Mouse (Mus musculus): Measurements from ENCODE around the gene Trim40. TPM values are rescaled to one million over a fixed set of nuclear protein-coding genes. Genes with fewer than 3 reads are reported as not detected.
A peak's percentile ranks its signal among the peaks of the same experiment; 100 is the strongest.

The Trim40 gene
- polyA plus RNA-seq, 1 experiment from 2014 or later = not detected

DNA sequence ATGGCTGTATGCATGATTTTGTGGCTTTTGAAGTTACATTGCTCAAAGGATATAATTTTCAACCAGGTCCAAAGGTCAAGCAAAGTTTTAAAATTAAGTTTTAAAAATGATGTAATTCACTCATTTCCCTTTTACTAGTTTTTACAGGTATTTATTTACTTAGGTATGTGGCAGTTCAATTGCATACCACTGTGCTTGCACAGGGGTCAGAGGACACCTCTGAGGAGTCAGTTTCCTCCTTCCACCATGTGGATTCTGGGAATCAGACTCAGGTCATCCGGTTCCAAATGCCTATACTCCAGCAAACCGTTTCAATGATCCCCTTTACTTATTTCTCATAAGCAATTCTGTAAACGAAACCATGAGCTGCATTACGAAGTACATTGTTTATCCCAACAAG, 32.8 kb upstream of the Trim40 start:
- Histone ChIP-seq H3K4me3 (ENCODE audit: low read depth, low read length) (no peak overlapping the region), H3K27me3 (ENCODE audit: control insufficient read depth, insufficient read depth, low read length) (no peaks in the 10 kb centered on the region), H3K4me1 (ENCODE audit: control insufficient read depth, insufficient read depth, low read length) (no peaks in the 10 kb centered on the region), H3K9ac (ENCODE audit: low read length) (no peak overlapping the region), H3K36me3 (ENCODE audit: control insufficient read depth, insufficient read depth, low read length) (no peaks in the 10 kb centered on the region), H3K4me2 (ENCODE audit: low read depth) (no peak overlapping the region), H3K9me3 (ENCODE audit: control insufficient read depth, low read length) (no peaks in the 10 kb centered on the region), H3K27ac (ENCODE audit: low read depth, low read length) (no peak overlapping the region)
- ATAC-seq (ENCODE audit: insufficient read depth, low FRiP score, low TSS enrichment) (no peak), DNase-seq (ENCODE audit: low spot score) (no peak)
- whole genome bisulfite sequencing = 83% methylated on average over 4 of the region's 4 CpGs

DNA sequence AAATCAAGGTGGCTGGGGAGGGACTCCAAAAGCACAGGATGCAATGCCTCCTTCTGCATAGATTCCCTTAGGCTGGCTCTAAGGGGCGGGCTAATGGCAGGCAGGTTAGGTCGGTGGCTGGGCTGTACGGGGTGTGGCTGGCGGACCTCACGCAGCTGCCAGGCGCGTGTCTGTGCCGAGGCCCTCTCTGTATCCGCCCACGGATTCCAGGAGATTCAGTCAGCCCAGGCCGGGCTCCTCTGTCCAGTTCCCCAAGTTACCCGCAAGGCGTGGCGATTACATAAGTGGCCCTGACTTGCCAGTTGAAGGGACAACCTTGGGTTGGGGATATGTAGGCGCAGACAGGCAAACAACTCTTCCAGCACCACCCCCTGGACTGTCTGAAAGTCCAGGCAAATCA, 30.3 kb upstream of the Trim40 start:
- H3K27me3 ChIP-seq (ENCODE audit: control insufficient read depth, insufficient read depth, low read length) = no peaks in the 10 kb centered on the region
- no peak overlapping the region for H3K4me3 ChIP-seq (ENCODE audit: low read depth, low read length)
- no peaks in the 10 kb centered on the region for H3K4me1 ChIP-seq (ENCODE audit: control insufficient read depth, insufficient read depth, low read length)
- no peak overlapping the region for H3K9ac ChIP-seq (ENCODE audit: low read length)
- H3K9me3 ChIP-seq (ENCODE audit: control insufficient read depth, low read length) = no peaks in the 10 kb centered on the region
- no peak for ATAC-seq (ENCODE audit: insufficient read depth, low FRiP score, low TSS enrichment)
- no peak for DNase-seq (ENCODE audit: low spot score)
- no peaks in the 10 kb centered on the region for H3K36me3 ChIP-seq (ENCODE audit: control insufficient read depth, insufficient read depth, low read length)
- no peak overlapping the region for H3K4me2 ChIP-seq (ENCODE audit: low read depth)
- 48% methylated on average over 15 of the region's 15 CpGs for WGBS
- H3K27ac ChIP-seq (ENCODE audit: low read depth, low read length) = no peak overlapping the region

DNA sequence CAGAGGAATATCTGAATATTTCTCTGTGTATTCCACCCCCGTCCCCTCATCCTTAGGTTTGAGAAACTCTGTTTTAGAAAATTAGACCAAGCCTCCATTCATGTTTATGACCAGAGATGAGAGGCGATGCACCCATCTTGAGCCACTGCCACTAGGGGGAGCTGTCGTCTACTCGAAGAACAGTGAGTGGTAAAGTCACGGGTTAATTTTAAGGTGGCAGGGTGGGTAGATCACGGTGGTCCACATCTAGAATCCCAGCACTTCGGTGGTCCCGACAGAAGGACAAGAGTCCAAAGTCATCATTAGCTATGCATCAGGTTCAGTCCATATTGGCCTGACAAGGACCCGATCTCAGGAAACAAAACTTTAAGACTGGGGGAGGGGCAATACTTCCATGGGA, 25.2 kb upstream of the Trim40 start:
- 13% methylated on average over 9 of the region's 9 CpGs for WGBS
- Histone ChIP-seq H3K4me3 (ENCODE audit: low read depth, low read length) (no peak overlapping the region), H3K27me3 (ENCODE audit: control insufficient read depth, insufficient read depth, low read length) (no peaks in the 10 kb centered on the region), H3K36me3 (ENCODE audit: control insufficient read depth, insufficient read depth, low read length) (no peaks in the 10 kb centered on the region), H3K4me1 (ENCODE audit: control insufficient read depth, insufficient read depth, low read length) (no peaks in the 10 kb centered on the region), H3K27ac (ENCODE audit: low read depth, low read length) (no peak overlapping the region), H3K4me2 (ENCODE audit: low read depth) (no peak overlapping the region), H3K9ac (ENCODE audit: low read length) (no peak overlapping the region), H3K9me3 (ENCODE audit: control insufficient read depth, low read length) (no peaks in the 10 kb centered on the region)
- DNase-seq (ENCODE audit: low spot score) (peak; percentile 61), ATAC-seq (ENCODE audit: insufficient read depth, low FRiP score, low TSS enrichment) (no peak)

DNA sequence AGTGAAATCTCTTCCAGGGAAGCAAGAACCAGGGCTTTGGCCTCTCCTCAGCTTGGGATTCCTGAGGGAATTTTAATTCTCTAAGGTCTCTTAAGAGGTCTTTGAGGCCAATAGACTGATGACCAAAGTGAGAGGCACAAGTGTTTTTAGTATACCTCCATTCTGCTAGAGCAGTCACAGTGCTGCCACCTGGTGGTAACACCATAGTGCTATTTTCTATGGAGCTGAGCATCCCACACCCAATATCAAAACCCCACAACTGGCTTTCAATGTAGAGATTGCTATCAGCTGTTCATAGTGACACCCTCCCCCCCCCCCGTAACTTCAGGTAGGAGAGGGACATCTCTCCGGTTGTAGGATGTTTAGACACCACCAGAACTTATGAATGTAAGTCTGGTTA, 24.2 kb upstream of the Trim40 start:
- Histone ChIP-seq H3K9me3 (ENCODE audit: control insufficient read depth, low read length) (no peaks in the 10 kb centered on the region), H3K36me3 (ENCODE audit: control insufficient read depth, insufficient read depth, low read length) (no peaks in the 10 kb centered on the region), H3K27ac (ENCODE audit: low read depth, low read length) (no peak overlapping the region), H3K4me2 (ENCODE audit: low read depth) (no peak overlapping the region), H3K4me1 (ENCODE audit: control insufficient read depth, insufficient read depth, low read length) (no peaks in the 10 kb centered on the region), H3K27me3 (ENCODE audit: control insufficient read depth, insufficient read depth, low read length) (no peaks in the 10 kb centered on the region), H3K9ac (ENCODE audit: low read length) (no peak overlapping the region), H3K4me3 (ENCODE audit: low read depth, low read length) (no peak overlapping the region)
- WGBS = 3% methylated on average over 2 of the region's 2 CpGs
- ATAC-seq (ENCODE audit: insufficient read depth, low FRiP score, low TSS enrichment) = no peak
- peak; percentile 68 for DNase-seq (ENCODE audit: low spot score)

DNA sequence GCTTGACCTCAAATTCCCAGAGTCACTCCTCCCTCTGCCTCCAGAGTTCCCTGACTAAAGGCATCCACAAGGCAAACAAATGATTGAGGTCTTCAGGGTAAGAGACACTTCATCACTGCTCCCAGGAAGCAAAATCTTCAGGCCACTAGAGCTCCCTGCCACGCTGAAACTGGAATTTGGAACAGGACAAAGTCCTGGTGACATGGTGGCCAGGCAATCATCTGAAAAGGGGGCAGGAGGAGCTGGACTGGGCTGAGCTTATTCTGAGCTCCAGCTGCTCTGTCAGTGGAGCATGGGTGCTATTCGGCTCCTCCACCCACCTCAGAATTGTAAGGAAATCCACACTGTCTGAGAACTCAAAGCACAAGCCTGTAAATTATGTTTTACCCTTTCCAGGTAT, 22.1 kb upstream of the Trim40 start:
- Histone ChIP-seq H3K9me3 (ENCODE audit: control insufficient read depth, low read length) (no peaks in the 10 kb centered on the region), H3K27me3 (ENCODE audit: control insufficient read depth, insufficient read depth, low read length) (no peaks in the 10 kb centered on the region), H3K4me2 (ENCODE audit: low read depth) (no peak overlapping the region), H3K27ac (ENCODE audit: low read depth, low read length) (no peak overlapping the region), H3K4me1 (ENCODE audit: control insufficient read depth, insufficient read depth, low read length) (no peaks in the 10 kb centered on the region), H3K9ac (ENCODE audit: low read length) (no peak overlapping the region), H3K4me3 (ENCODE audit: low read depth, low read length) (no peak overlapping the region), H3K36me3 (ENCODE audit: control insufficient read depth, insufficient read depth, low read length) (no peaks in the 10 kb centered on the region)
- DNase-seq (ENCODE audit: low spot score) = no peak
- WGBS = 80% methylated on average over 2 of the region's 2 CpGs
- no peak for ATAC-seq (ENCODE audit: insufficient read depth, low FRiP score, low TSS enrichment)

DNA sequence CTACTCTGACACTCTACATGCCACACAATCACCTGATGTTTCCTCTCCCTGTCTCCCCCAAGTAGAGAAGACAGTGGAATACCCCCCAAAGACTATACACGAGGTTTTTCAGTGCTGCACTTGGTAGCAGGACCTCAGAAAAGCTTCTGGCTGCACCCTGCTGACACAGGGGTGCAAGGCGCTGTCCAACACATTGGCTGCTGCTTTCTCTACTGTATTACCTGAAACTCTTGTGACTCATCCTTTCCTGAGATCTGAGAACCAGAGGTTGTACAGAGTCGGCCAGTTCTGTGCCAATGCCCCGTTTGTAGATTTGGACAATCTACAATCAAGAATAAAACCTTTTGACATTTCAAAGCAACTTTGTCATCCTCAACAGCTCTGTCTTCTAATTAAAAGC, 19.9 kb upstream of the Trim40 start:
- 64% methylated on average over 4 of the region's 4 CpGs for WGBS
- H3K27ac ChIP-seq (ENCODE audit: low read depth, low read length) = no peak overlapping the region
- no peaks in the 10 kb centered on the region for H3K9me3 ChIP-seq (ENCODE audit: control insufficient read depth, low read length)
- no peaks in the 10 kb centered on the region for H3K27me3 ChIP-seq (ENCODE audit: control insufficient read depth, insufficient read depth, low read length)
- H3K4me3 ChIP-seq (ENCODE audit: low read depth, low read length) = no peak overlapping the region
- H3K36me3 ChIP-seq (ENCODE audit: control insufficient read depth, insufficient read depth, low read length) = no peaks in the 10 kb centered on the region
- DNase-seq (ENCODE audit: low spot score) (no peak), ATAC-seq (ENCODE audit: insufficient read depth, low FRiP score, low TSS enrichment) (no peak)
- no peaks in the 10 kb centered on the region for H3K4me1 ChIP-seq (ENCODE audit: control insufficient read depth, insufficient read depth, low read length)
- H3K9ac ChIP-seq (ENCODE audit: low read length) = no peak overlapping the region
- H3K4me2 ChIP-seq (ENCODE audit: low read depth) = no peak overlapping the region

DNA sequence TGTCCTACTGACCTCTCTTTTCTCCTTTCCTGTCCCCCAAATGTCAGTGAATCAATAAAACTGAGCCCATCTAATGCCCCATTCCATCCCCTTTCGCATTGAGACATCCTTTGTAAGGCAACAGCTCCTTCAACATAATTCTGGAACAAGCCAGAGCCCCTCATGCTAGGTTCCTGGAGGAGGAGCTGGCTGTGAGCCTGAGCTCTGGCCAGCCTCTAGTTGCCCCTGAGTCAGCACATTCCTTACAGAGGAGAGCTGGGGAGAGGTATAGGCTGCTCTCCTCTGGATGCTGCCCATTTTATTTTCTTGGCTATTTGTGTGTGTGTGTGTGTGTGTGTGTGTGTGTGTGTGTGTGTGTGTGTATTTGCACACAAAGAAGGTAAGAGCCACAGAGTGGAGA, 18.3 kb upstream of the Trim40 start:
- no peak for ATAC-seq (ENCODE audit: insufficient read depth, low FRiP score, low TSS enrichment)
- 50% methylated on average over 1 of the region's 1 CpGs for WGBS
- H3K27me3 ChIP-seq (ENCODE audit: control insufficient read depth, insufficient read depth, low read length) = no peaks in the 10 kb centered on the region
- H3K4me2 ChIP-seq (ENCODE audit: low read depth) = no peak overlapping the region
- H3K4me3 ChIP-seq (ENCODE audit: low read depth, low read length) = no peak overlapping the region
- H3K27ac ChIP-seq (ENCODE audit: low read depth, low read length) = no peak overlapping the region
- no peak for DNase-seq (ENCODE audit: low spot score)
- H3K36me3 ChIP-seq (ENCODE audit: control insufficient read depth, insufficient read depth, low read length) = no peaks in the 10 kb centered on the region
- no peaks in the 10 kb centered on the region for H3K4me1 ChIP-seq (ENCODE audit: control insufficient read depth, insufficient read depth, low read length)
- no peaks in the 10 kb centered on the region for H3K9me3 ChIP-seq (ENCODE audit: control insufficient read depth, low read length)
- H3K9ac ChIP-seq (ENCODE audit: low read length) = no peak overlapping the region

DNA sequence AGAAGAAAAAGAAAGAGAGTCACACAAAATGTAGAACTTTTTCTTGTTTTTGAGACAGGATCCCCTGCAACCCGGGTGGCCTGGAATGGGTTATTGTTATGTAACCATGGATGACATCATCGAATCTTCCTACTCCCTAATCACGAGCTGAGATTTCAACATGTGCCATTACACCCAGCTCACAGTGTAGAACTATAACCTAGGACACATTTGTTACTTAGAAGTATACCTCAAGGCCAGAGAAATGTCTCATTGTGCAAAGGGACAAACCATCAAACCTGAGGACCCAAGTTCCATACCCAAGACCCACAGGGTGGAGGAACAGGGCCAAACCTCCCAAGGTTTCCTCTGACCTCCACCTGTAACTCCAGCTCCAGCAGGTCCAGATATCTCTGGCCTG, 13.7 kb upstream of the Trim40 start:
- DNase-seq (ENCODE audit: low spot score) (no peak), ATAC-seq (ENCODE audit: insufficient read depth, low FRiP score, low TSS enrichment) (no peak)
- WGBS = 85% methylated on average over 3 of the region's 3 CpGs
- no peak overlapping the region for H3K4me2 ChIP-seq (ENCODE audit: low read depth)
- no peak overlapping the region for H3K4me3 ChIP-seq (ENCODE audit: low read depth, low read length)
- no peak overlapping the region for H3K27ac ChIP-seq (ENCODE audit: low read depth, low read length)
- H3K36me3 ChIP-seq (ENCODE audit: control insufficient read depth, insufficient read depth, low read length) = no peaks in the 10 kb centered on the region
- H3K27me3 ChIP-seq (ENCODE audit: control insufficient read depth, insufficient read depth, low read length) = no peaks in the 10 kb centered on the region
- no peak overlapping the region for H3K9ac ChIP-seq (ENCODE audit: low read length)
- no peaks in the 10 kb centered on the region for H3K4me1 ChIP-seq (ENCODE audit: control insufficient read depth, insufficient read depth, low read length)
- no peaks in the 10 kb centered on the region for H3K9me3 ChIP-seq (ENCODE audit: control insufficient read depth, low read length)

DNA sequence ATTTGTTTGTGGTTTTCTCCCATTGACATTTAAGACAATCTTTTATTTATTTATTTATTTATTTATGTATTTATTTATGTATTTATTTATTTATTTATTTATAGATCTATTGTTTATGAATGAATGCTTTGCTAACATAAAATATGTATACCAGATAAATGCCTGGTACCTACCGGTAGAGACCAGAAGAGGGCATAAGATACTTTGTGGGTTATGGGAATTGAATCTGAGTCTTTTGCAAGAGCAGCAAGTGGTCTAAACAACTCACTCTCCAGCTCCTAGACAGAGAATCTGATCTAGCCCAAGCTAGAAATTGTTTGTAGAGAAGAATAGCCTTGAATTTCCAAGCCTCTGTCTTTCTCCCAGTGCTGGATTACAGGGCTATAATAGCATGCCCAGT, 10.8 kb upstream of the Trim40 start:
- Histone ChIP-seq H3K27me3 (ENCODE audit: control insufficient read depth, insufficient read depth, low read length) (no peaks in the 10 kb centered on the region), H3K9ac (ENCODE audit: low read length) (no peak overlapping the region), H3K4me3 (ENCODE audit: low read depth, low read length) (no peak overlapping the region), H3K4me1 (ENCODE audit: control insufficient read depth, insufficient read depth, low read length) (no peaks in the 10 kb centered on the region), H3K4me2 (ENCODE audit: low read depth) (no peak overlapping the region), H3K27ac (ENCODE audit: low read depth, low read length) (no peak overlapping the region), H3K9me3 (ENCODE audit: control insufficient read depth, low read length) (no peaks in the 10 kb centered on the region), H3K36me3 (ENCODE audit: control insufficient read depth, insufficient read depth, low read length) (no peaks in the 10 kb centered on the region)
- no peak for ATAC-seq (ENCODE audit: insufficient read depth, low FRiP score, low TSS enrichment)
- DNase-seq (ENCODE audit: low spot score) = no peak
- 39% methylated on average over 1 of the region's 1 CpGs for WGBS
